Mouse (Mus musculus) lung, adult 18-20 months (tissue): ENCODE results near the gene Gm17349.
A peak's percentile ranks its signal among the peaks of the same experiment; 100 is the strongest.
"Not testable (repeated sequence)": the region's sequence is repeated elsewhere in the genome, so short reads cannot be mapped to it uniquely, and the experiment has no call there.

Source experiments
- DNase-seq, 2 experiments: peaks; one replicate each; pipeline ENCODE4 v3.0.0; 2022; ENCODE audit warnings: mixed read lengths in 2 of 2

The Gm17349 gene

GRCm38 (mm10) chr15:99717386-99718334, 12.4 kb upstream of the Gm17349 start, which contains the start of gene Gpd1:
Gpd1 (plus strand) TSS chr15:99717515.
- DNase-seq, result peak; percentile 72 to 75

GRCm38 (mm10) chr15:99716814-99717213, 11.5 kb upstream of the Gm17349 start:
- DNase-seq, result no peak

GRCm38 (mm10) chr15:99715982-99716746, 10.9 kb upstream of the Gm17349 start:
- DNase-seq, result no peak

GRCm38 (mm10) chr15:99715361-99715865, 10.1 kb upstream of the Gm17349 start:
- no peak for DNase-seq

- peak; percentile 74 to 75 for DNase-seq
These were observed 9.6 kb upstream of the Gm17349 start for GRCm38 (mm10) chr15:99714858-99715257.

GRCm38 (mm10) chr15:99714206-99714605, 8.9 kb upstream of the Gm17349 start:
- DNase-seq, result no peak

GRCm38 (mm10) chr15:99713569-99713968, 8.3 kb upstream of the Gm17349 start:
- DNase-seq, result no peak

- no peak for DNase-seq
These were observed 7.6 kb upstream of the Gm17349 start for GRCm38 (mm10) chr15:99712666-99713559.

GRCm38 (mm10) chr15:99711491-99711890, 6.2 kb upstream of the Gm17349 start:
- no peak for DNase-seq

- no peak for DNase-seq
These were observed 5.2 kb upstream of the Gm17349 start for GRCm38 (mm10) chr15:99710221-99711190.

- DNase-seq, result no peak
These were observed 2.9 kb upstream of the Gm17349 start for GRCm38 (mm10) chr15:99708176-99708575.

- no peak for DNase-seq
These were observed 409 bp downstream of the Gm17349 start for GRCm38 (mm10) chr15:99704881-99705280.

- no peak for DNase-seq
These were observed 1.1 kb downstream of the Gm17349 start for GRCm38 (mm10) chr15:99704041-99704681.

- no peak for DNase-seq
These were observed 1.6 kb downstream of the Gm17349 start for GRCm38 (mm10) chr15:99703676-99704040.

GRCm38 (mm10) chr15:99703104-99703503, 2.2 kb downstream of the Gm17349 start:
- no peak for DNase-seq

- peak; percentile 93 to 95 for DNase-seq
These were observed 3.0 kb downstream of the Gm17349 start, which contains the start of gene Smarcd1 for GRCm38 (mm10) chr15:99701999-99702900. Smarcd1 (plus strand) TSS chr15:99702129.

GRCm38 (mm10) chr15:99701640-99701998, 3.7 kb downstream of the Gm17349 start:
- not testable (repeated sequence) for DNase-seq

GRCm38 (mm10) chr15:99700219-99701106, 4.8 kb downstream of the Gm17349 start:
- no peak for DNase-seq
